ENCODE assay signal across 16 mouse cellular contexts in genomic region chr9:22879266-22879665, GRCm38 (mm10).
"Had no signal": no experiment of that assay in that cellular context is flagged by ENCODE, and none has a peak within 500 bp of the region (broad histone marks: within the 10 kb centered on the region; RNA-seq: fewer than 3 reads in every experiment).

No protein-coding gene starts in this region.

- H3K36me3 ChIP-seq: neural tube, embryonic 13.5 days; neural tube, embryonic 15.5 days; stomach, embryonic 15.5 days had no signal

- H3K27ac ChIP-seq: neural tube, embryonic 13.5 days; neural tube, embryonic 15.5 days; stomach, embryonic 15.5 days; stomach, postnatal 0 days had no signal

- H3K4me3 ChIP-seq: neural tube, embryonic 13.5 days; neural tube, embryonic 15.5 days; stomach, embryonic 15.5 days had no signal

- H3K4me1 ChIP-seq: neural tube, embryonic 15.5 days; stomach, embryonic 15.5 days had no signal

- DNase-seq: retina, postnatal 1 day; right cerebral cortex, adult 18-20 months; right cerebral cortex, postnatal 14 days; right cerebral cortex, postnatal 25 days; right cerebral cortex, postnatal 4 days; spleen, adult 18-20 months; thymus, adult 18-20 months; thymus, adult 2 months; thymus, postnatal 14 days; thymus, postnatal 25 days; thymus, postnatal 36 days; thymus, postnatal 4 days had no signal

- H3K9me3 ChIP-seq: neural tube, embryonic 13.5 days; neural tube, embryonic 15.5 days; stomach, embryonic 15.5 days had no signal

- H3K9ac ChIP-seq: neural tube, embryonic 13.5 days; neural tube, embryonic 15.5 days; stomach, embryonic 15.5 days had no signal

- H3K27me3 ChIP-seq: neural tube, embryonic 13.5 days; neural tube, embryonic 15.5 days; stomach, embryonic 15.5 days had no signal

- H3K4me2 ChIP-seq: neural tube, embryonic 13.5 days; neural tube, embryonic 15.5 days; stomach, embryonic 15.5 days had no signal
